Mouse (Mus musculus): Measurements from ENCODE around the gene Cd300e. TPM values are rescaled to one million over a fixed set of nuclear protein-coding genes. Genes with fewer than 3 reads are reported as not detected.
"Not testable (repeated sequence)": the region's sequence is repeated elsewhere in the genome, so short reads cannot be mapped to it uniquely, and the experiment has no call there.

The Cd300e gene
- total and polyA plus RNA-seq, 2 experiments from 2014 or later = 0.09 TPM; not detected in 1

GRCm38 (mm10) chr11:115059797-115060196, 2.2 kb downstream of the Cd300e start:
- no peaks in the 10 kb centered on the region for H3K27me3 ChIP-seq (ENCODE audit: insufficient read depth, low read length)
- H3K36me3 ChIP-seq (ENCODE audit: insufficient read depth, low read length) = no peaks in the 10 kb centered on the region
- no peaks in the 10 kb centered on the region for H3K4me1 ChIP-seq (ENCODE audit: insufficient read depth, low read length)
- no peak overlapping the region for H3K4me3 ChIP-seq (ENCODE audit: low read length)
- H3K9me3 ChIP-seq (ENCODE audit: low read length) = no peaks in the 10 kb centered on the region
- no peak for TF ChIP-seq CTCF (IDR thresholded peaks at IDR 0.05; ENCODE audit: low read depth)
- ATAC-seq = no peak
- H3K4me2 ChIP-seq (ENCODE audit: low read depth, low read length) = no peak overlapping the region
- H3K27ac ChIP-seq = no peak overlapping the region
- DNase-seq (ENCODE audit: low spot score) = no peak
- no peak overlapping the region for H3K9ac ChIP-seq (replicated peaks; ENCODE audit: low read length)
- WGBS = 88% methylated on average over 2 of the region's 2 CpGs

GRCm38 (mm10) chr11:115058701-115059100, 3.3 kb downstream of the Cd300e start:
- Histone ChIP-seq H3K4me3 (ENCODE audit: low read length) (no peak overlapping the region), H3K4me2 (ENCODE audit: low read depth, low read length) (no peak overlapping the region), H3K9me3 (ENCODE audit: low read length) (no peaks in the 10 kb centered on the region), H3K4me1 (ENCODE audit: insufficient read depth, low read length) (no peaks in the 10 kb centered on the region), H3K27me3 (ENCODE audit: insufficient read depth, low read length) (no peaks in the 10 kb centered on the region), H3K27ac (no peak overlapping the region), H3K36me3 (ENCODE audit: insufficient read depth, low read length) (no peaks in the 10 kb centered on the region), H3K9ac (replicated peaks; ENCODE audit: low read length) (no peak overlapping the region)
- ATAC-seq (no peak), DNase-seq (ENCODE audit: low spot score) (no peak)
- 63% methylated on average over 4 of the region's 4 CpGs for WGBS
- no peak for TF ChIP-seq CTCF (IDR thresholded peaks at IDR 0.05; ENCODE audit: low read depth)

GRCm38 (mm10) chr11:115054537-115054936, 7.4 kb downstream of the Cd300e start:
- no peak overlapping the region for H3K4me2 ChIP-seq (ENCODE audit: low read depth, low read length)
- H3K9ac ChIP-seq (replicated peaks; ENCODE audit: low read length) = no peak overlapping the region
- H3K27ac ChIP-seq = no peak overlapping the region
- no peaks in the 10 kb centered on the region for H3K36me3 ChIP-seq (ENCODE audit: insufficient read depth, low read length)
- no peaks in the 10 kb centered on the region for H3K27me3 ChIP-seq (ENCODE audit: insufficient read depth, low read length)
- no peaks in the 10 kb centered on the region for H3K4me1 ChIP-seq (ENCODE audit: insufficient read depth, low read length)
- ATAC-seq (no peak), DNase-seq (ENCODE audit: low spot score) (no peak)
- no peak for TF ChIP-seq CTCF (IDR thresholded peaks at IDR 0.05; ENCODE audit: low read depth)
- H3K4me3 ChIP-seq (ENCODE audit: low read length) = no peak overlapping the region
- no peaks in the 10 kb centered on the region for H3K9me3 ChIP-seq (ENCODE audit: low read length)

GRCm38 (mm10) chr11:115052991-115053390, 9.0 kb downstream of the Cd300e start:
- WGBS = 84% methylated on average over 1 of the region's 1 CpGs
- Histone ChIP-seq H3K9ac (replicated peaks; ENCODE audit: low read length) (no peak overlapping the region), H3K9me3 (ENCODE audit: low read length) (no peaks in the 10 kb centered on the region), H3K27ac (no peak overlapping the region), H3K36me3 (ENCODE audit: insufficient read depth, low read length) (no peaks in the 10 kb centered on the region), H3K27me3 (ENCODE audit: insufficient read depth, low read length) (no peaks in the 10 kb centered on the region), H3K4me1 (ENCODE audit: insufficient read depth, low read length) (no peaks in the 10 kb centered on the region), H3K4me3 (ENCODE audit: low read length) (no peak overlapping the region), H3K4me2 (ENCODE audit: low read depth, low read length) (no peak overlapping the region)
- DNase-seq (ENCODE audit: low spot score) = no peak
- no peak for ATAC-seq
- no peak for TF ChIP-seq CTCF (IDR thresholded peaks at IDR 0.05; ENCODE audit: low read depth)

GRCm38 (mm10) chr11:115052206-115052605, 9.8 kb downstream of the Cd300e start:
- Histone ChIP-seq H3K4me3 (ENCODE audit: low read length) (no peak overlapping the region), H3K27me3 (ENCODE audit: insufficient read depth, low read length) (no peaks in the 10 kb centered on the region), H3K9me3 (ENCODE audit: low read length) (no peaks in the 10 kb centered on the region), H3K4me1 (ENCODE audit: insufficient read depth, low read length) (no peaks in the 10 kb centered on the region), H3K4me2 (ENCODE audit: low read depth, low read length) (no peak overlapping the region), H3K27ac (no peak overlapping the region), H3K9ac (replicated peaks; ENCODE audit: low read length) (no peak overlapping the region), H3K36me3 (ENCODE audit: insufficient read depth, low read length) (no peaks in the 10 kb centered on the region)
- DNase-seq (ENCODE audit: low spot score) (peak; percentile 49), ATAC-seq (no peak)
- 5% methylated on average over 9 of the region's 9 CpGs for WGBS
- TF ChIP-seq CTCF (IDR thresholded peaks at IDR 0.05; ENCODE audit: low read depth) = no peak

GRCm38 (mm10) chr11:115049282-115049895, 12.6 kb downstream of the Cd300e start:
- Histone ChIP-seq H3K9ac (replicated peaks; ENCODE audit: low read length) (no peak overlapping the region), H3K4me2 (ENCODE audit: low read depth, low read length) (no peak overlapping the region), H3K4me1 (ENCODE audit: insufficient read depth, low read length) (no peaks in the 10 kb centered on the region), H3K27ac (no peak overlapping the region), H3K27me3 (ENCODE audit: insufficient read depth, low read length) (no peaks in the 10 kb centered on the region), H3K4me3 (ENCODE audit: low read length) (no peak overlapping the region), H3K9me3 (ENCODE audit: low read length) (no peaks in the 10 kb centered on the region), H3K36me3 (ENCODE audit: insufficient read depth, low read length) (no peaks in the 10 kb centered on the region)
- no peak for ATAC-seq
- TF ChIP-seq CTCF (IDR thresholded peaks at IDR 0.05; ENCODE audit: low read depth) = peak; percentile 53
- 38% methylated on average over 3 of the region's 3 CpGs for WGBS
- peak; percentile 49 for DNase-seq (ENCODE audit: low spot score)

- Histone ChIP-seq H3K9me3 (ENCODE audit: low read length) (no peaks in the 10 kb centered on the region), H3K27ac (no peak within 1 kb of the TSS), H3K4me1 (ENCODE audit: insufficient read depth, low read length) (no peaks in the 10 kb centered on the region), H3K4me3 (ENCODE audit: low read length) (no peak within 1 kb of the TSS), H3K4me2 (ENCODE audit: low read depth, low read length) (no peak within 1 kb of the TSS), H3K36me3 (ENCODE audit: insufficient read depth, low read length) (no peaks in the 10 kb centered on the region), H3K9ac (replicated peaks; ENCODE audit: low read length) (no peak within 1 kb of the TSS), H3K27me3 (ENCODE audit: insufficient read depth, low read length) (no peaks in the 10 kb centered on the region)
- TF ChIP-seq CTCF (IDR thresholded peaks at IDR 0.05; ENCODE audit: low read depth) = no peak
- DNase-seq (ENCODE audit: low spot score) (no peak), ATAC-seq (no peak)
- 63% methylated on average over 2 of the region's 2 CpGs for WGBS
Observed at GRCm38 (mm10) chr11:115048259-115048658, 13.7 kb downstream of the Cd300e start, which contains the start of gene Cd300ld3. Gene Cd300ld3 (minus strand): TSS chr11:115048409.

- WGBS = no CpG with 5 or more reads among the region's 6 CpGs
- ATAC-seq = not testable (repeated sequence)
Observed at GRCm38 (mm10) chr11:115037669-115038068, 24.3 kb downstream of the Cd300e start, which contains the start of gene Cd300ld5. Gene Cd300ld5 (minus strand): TSS chr11:115037769.

GRCm38 (mm10) chr11:115026912-115027311, 35.1 kb downstream of the Cd300e start, which contains the start of gene Cd300ld4:
Gene Cd300ld4 (minus strand): TSS chr11:115027012.
- not testable (repeated sequence) for H3K27ac ChIP-seq; H3K4me1 ChIP-seq (ENCODE audit: insufficient read depth, low read length); ATAC-seq; H3K4me3 ChIP-seq (ENCODE audit: low read length); H3K36me3 ChIP-seq (ENCODE audit: insufficient read depth, low read length); H3K9ac ChIP-seq (replicated peaks; ENCODE audit: low read length); DNase-seq (ENCODE audit: low spot score); H3K27me3 ChIP-seq (ENCODE audit: insufficient read depth, low read length); H3K4me2 ChIP-seq (ENCODE audit: low read depth, low read length); H3K9me3 ChIP-seq (ENCODE audit: low read length)
- no CpG with 5 or more reads among the region's 6 CpGs for WGBS

More at GRCm38 (mm10) chr11:115037669-115038068, 24.3 kb downstream of the Cd300e start, which contains the start of gene Cd300ld5:
- H3K36me3 ChIP-seq (ENCODE audit: insufficient read depth, low read length); H3K4me2 ChIP-seq (ENCODE audit: low read depth, low read length); H3K4me3 ChIP-seq (ENCODE audit: low read length); DNase-seq (ENCODE audit: low spot score); H3K4me1 ChIP-seq (ENCODE audit: insufficient read depth, low read length); H3K27ac ChIP-seq; H3K9me3 ChIP-seq (ENCODE audit: low read length); H3K27me3 ChIP-seq (ENCODE audit: insufficient read depth, low read length); H3K9ac ChIP-seq (replicated peaks; ENCODE audit: low read length): not testable (repeated sequence)

- not testable (repeated sequence) for H3K9me3 ChIP-seq (ENCODE audit: low read length); H3K27me3 ChIP-seq (ENCODE audit: insufficient read depth, low read length); H3K27ac ChIP-seq; H3K36me3 ChIP-seq (ENCODE audit: insufficient read depth, low read length); H3K4me3 ChIP-seq (ENCODE audit: low read length); DNase-seq (ENCODE audit: low spot score); H3K4me2 ChIP-seq (ENCODE audit: low read depth, low read length); ATAC-seq; H3K4me1 ChIP-seq (ENCODE audit: insufficient read depth, low read length); H3K9ac ChIP-seq (replicated peaks; ENCODE audit: low read length)
- WGBS = no CpG with 5 or more reads among the region's 7 CpGs
Observed at GRCm38 (mm10) chr11:115016093-115016492, 45.9 kb downstream of the Cd300e start, which contains the start of gene Cd300ld2. Gene Cd300ld2 (minus strand): TSS chr11:115016193.
